Mouse (Mus musculus) ES-Bruce4 (cell line): ENCODE data around the gene Tmem273. TPM values are rescaled to one million over a fixed set of nuclear protein-coding genes. Genes with fewer than 3 reads are reported as not detected.

Experiments used
- H3K27ac ChIP-seq: 2 replicates; pipeline ENCODE4 v1.5.1; 2012; ENCODE audit warnings: low read length, inconsistent platforms; ENCODE audit not compliant: insufficient read depth
- H3K27me3 ChIP-seq: 2 replicates; pipeline ENCODE4 v1.6.1; 2012; ENCODE audit warnings: mild to moderate bottlenecking, low read length, inconsistent platforms; ENCODE audit not compliant: control insufficient read depth, poor library complexity, insufficient read depth, severe bottlenecking
- H3K36me3 ChIP-seq: 2 replicates; pipeline ENCODE4 v1.6.1; 2012; ENCODE audit warnings: inconsistent platforms, mild to moderate bottlenecking, low read length, moderate library complexity; ENCODE audit not compliant: control insufficient read depth, poor library complexity, insufficient read depth, severe bottlenecking
- H3K4me1 ChIP-seq: one replicate; pipeline ENCODE4 v1.8.1; 2011; ENCODE audit warnings: low read length; ENCODE audit not compliant: control insufficient read depth, insufficient read depth
- H3K4me3 ChIP-seq: 2 replicates; pipeline ENCODE4 v1.5.1; 2011; ENCODE audit warnings: low read depth, mild to moderate bottlenecking, low read length
- H3K9ac ChIP-seq: 2 replicates; pipeline ENCODE4 v1.6.1; 2012; ENCODE audit warnings: low read depth, mild to moderate bottlenecking, inconsistent platforms; ENCODE audit not compliant: poor library complexity, severe bottlenecking
- H3K9me3 ChIP-seq: replicated peaks from 2 replicates; pipeline ENCODE4 v1.6.1; 2012; ENCODE audit warnings: mild to moderate bottlenecking, low read length, inconsistent platforms; ENCODE audit not compliant: control insufficient read depth, poor library complexity, insufficient read depth, severe bottlenecking
- CTCF ChIP-seq: IDR thresholded peaks from one replicate; pipeline ENCODE4 v1.8.1; 2011; ENCODE audit warnings: low read depth, low read length
- EP300 ChIP-seq: IDR thresholded peaks from 2 replicates; pipeline ENCODE4 v1.6.1; 2011; ENCODE audit warnings: low read depth, low read length; ENCODE audit not compliant: insufficient read depth
- POLR2A ChIP-seq: IDR thresholded peaks from one replicate; pipeline ENCODE4 v1.8.1; 2011; ENCODE audit warnings: low read length; ENCODE audit not compliant: insufficient read depth
- polyA plus RNA-seq: library from polyadenylated mRNA; stranded (reverse); fragments of >200 nt; gene quantifications from 2 replicates; pipeline ENCODE4 v1.2.4, GENCODE M21; 2011; ENCODE audit warnings: low read depth; ENCODE audit not compliant: missing spikeins, insufficient read depth, insufficient read length

The Tmem273 gene
- polyA plus RNA-seq, 1 experiment = not detected

GRCm38 (mm10) chr14:32836191-32836590 lies 50.4 kb downstream of the Tmem273 start:
- Histone ChIP-seq H3K9me3 (no peaks in the 10 kb centered on the region), H3K9ac (no peak overlapping the region), H3K27me3 (no peaks in the 10 kb centered on the region; the same call in 1 of the 2 replicates), H3K36me3 (no peaks in the 10 kb centered on the region), H3K4me3 (peak overlapping the region; percentile 2; the same call in 1 of the 2 replicates), H3K27ac (no peak overlapping the region), H3K4me1 (no peaks in the 10 kb centered on the region)
- TF ChIP-seq POLR2A (no peak), CTCF (no peak), EP300 (no peak)

- H3K4me3 ChIP-seq = no peak overlapping the region
- TF ChIP-seq CTCF (no peak), EP300 (no peak), POLR2A (no peak)
These were observed 56.3 kb downstream of the Tmem273 start for GRCm38 (mm10) chr14:32842052-32842451.

GRCm38 (mm10) chr14:32854059-32854458 lies 68.3 kb downstream of the Tmem273 start:
- Histone ChIP-seq H3K9ac (no peak overlapping the region), H3K9me3 (no peaks in the 10 kb centered on the region), H3K4me3 (no peak overlapping the region), H3K4me1 (no peaks in the 10 kb centered on the region), H3K27ac (no peak overlapping the region), H3K27me3 (peaks cover 5% of the 10 kb centered on the region), H3K36me3 (no peaks in the 10 kb centered on the region)
- TF ChIP-seq POLR2A (no peak), CTCF (no peak), EP300 (no peak)

More at GRCm38 (mm10) chr14:32842052-32842451, 56.3 kb downstream of the Tmem273 start:
- Histone ChIP-seq H3K4me1 (no peaks in the 10 kb centered on the region), H3K27ac (no peak overlapping the region), H3K36me3 (no peaks in the 10 kb centered on the region), H3K9me3 (no peaks in the 10 kb centered on the region), H3K9ac (no peak overlapping the region), H3K27me3 (no peaks in the 10 kb centered on the region)

- Histone ChIP-seq H3K4me1 (no peaks in the 10 kb centered on the region), H3K9ac (no peak overlapping the region), H3K36me3 (no peaks in the 10 kb centered on the region), H3K27ac (no peak overlapping the region), H3K27me3 (peaks cover 5% of the 10 kb centered on the region), H3K9me3 (no peaks in the 10 kb centered on the region), H3K4me3 (no peak overlapping the region)
- TF ChIP-seq CTCF (no peak), EP300 (no peak), POLR2A (no peak)
These were observed 70.5 kb downstream of the Tmem273 start for GRCm38 (mm10) chr14:32856246-32856645.

- Histone ChIP-seq H3K27me3 (peaks cover 5% of the 10 kb centered on the region), H3K4me3 (peak within 1 kb of the TSS; percentile 47), H3K36me3 (no peaks in the 10 kb centered on the region), H3K9ac (peak within 1 kb of the TSS; percentile 62; the same call in 1 of the 2 replicates), H3K27ac (no peak within 1 kb of the TSS), H3K4me1 (no peaks in the 10 kb centered on the region), H3K9me3 (no peaks in the 10 kb centered on the region)
- no peak for TF ChIP-seq POLR2A
- no peak for TF ChIP-seq CTCF
- no peak for TF ChIP-seq EP300
These were observed 71.0 kb downstream of the Tmem273 start, which contains the start of gene Vstm4 for GRCm38 (mm10) chr14:32856681-32857328. TSS of gene Vstm4 (plus strand) at chr14:32856756.

GRCm38 (mm10) chr14:32858361-32858760 lies 72.6 kb downstream of the Tmem273 start:
- no peaks in the 10 kb centered on the region for H3K36me3 ChIP-seq
- H3K4me3 ChIP-seq = no peak overlapping the region
- H3K27me3 ChIP-seq = peaks cover 5% of the 10 kb centered on the region
- no peak overlapping the region for H3K27ac ChIP-seq
- no peak overlapping the region for H3K9ac ChIP-seq
- no peaks in the 10 kb centered on the region for H3K4me1 ChIP-seq
- TF ChIP-seq POLR2A (no peak), CTCF (no peak), EP300 (no peak)
- H3K9me3 ChIP-seq = no peaks in the 10 kb centered on the region
